Mouse (Mus musculus) kidney, postnatal 0 days (tissue): Measurements from ENCODE around the gene Il17rd. TPM values are rescaled to one million over a fixed set of nuclear protein-coding genes. Genes with fewer than 3 reads are reported as not detected.

ENCODE experiments used
- ATAC-seq: fragments of 200-750 bp; cut with Nextera tagmentation; replicated peaks from 2 replicates; pipeline ENCODE4 v1.8.0; 2017; ENCODE audit warnings: low read depth, moderate number of reproducible peaks, moderate TSS enrichment, moderate library complexity; ENCODE audit not compliant: low FRiP score
- DNase-seq: peaks from one replicate; pipeline ENCODE4 v3.0.0-alpha.2; 2016; ENCODE audit warnings: low spot score
- H3K27ac ChIP-seq: fragments of 300-500 bp; sonication (generic); 2 replicates; pipeline ENCODE4 v1.5.1; 2014; ENCODE audit warnings: mild to moderate bottlenecking
- H3K27me3 ChIP-seq: fragments of 300-500 bp; sonication (generic); 2 replicates; pipeline ENCODE4 v1.6.1; 2014; ENCODE audit warnings: low read length, mixed read lengths; ENCODE audit not compliant: insufficient read depth
- H3K36me3 ChIP-seq: fragments of 300-500 bp; sonication (generic); 2 replicates; pipeline ENCODE4 v1.6.1; 2014; ENCODE audit warnings: low read length, mixed read lengths; ENCODE audit not compliant: insufficient read depth
- H3K4me1 ChIP-seq: fragments of 300-500 bp; sonication (generic); replicated peaks from 2 replicates; pipeline ENCODE4 v1.6.1; 2014; ENCODE audit warnings: antibody characterized with exemption, low read length, mixed read lengths; ENCODE audit not compliant: insufficient read depth
- H3K4me2 ChIP-seq: fragments of 300-500 bp; sonication (generic); 2 replicates; pipeline ENCODE4 v1.6.1; 2014; ENCODE audit warnings: mild to moderate bottlenecking, low read length, moderate library complexity, mixed read lengths
- H3K4me3 ChIP-seq: fragments of 300-500 bp; sonication (generic); replicated peaks from 2 replicates; pipeline ENCODE4 v1.5.1; 2014; ENCODE audit warnings: low read depth, low read length
- H3K9ac ChIP-seq: fragments of 300-500 bp; sonication (generic); 2 replicates; pipeline ENCODE4 v1.6.1; 2014; ENCODE audit warnings: low read depth, low read length
- H3K9me3 ChIP-seq: fragments of 300-500 bp; sonication (generic); replicated peaks from 2 replicates; pipeline ENCODE4 v1.6.1; 2016; ENCODE audit warnings: low read length, inconsistent platforms, mixed read lengths
- CTCF ChIP-seq: IDR thresholded peaks from 2 replicates; pipeline ENCODE4 v1.5.1; 2016; ENCODE audit warnings: antibody characterized with exemption, low read depth, mild to moderate bottlenecking, moderate library complexity
- WGBS: fragments of 180-500 bp; shearing (Covaris S2); extraction: QIAGEN DNeasy Blood & Tissue Kit; methylation state at CpG from one replicate; pipeline ENCODE4 v1.1.7; 2014; 5-methylcytosine and 5-hydroxymethylcytosine counted together
- polyA plus RNA-seq: library from polyadenylated mRNA; unstranded; fragments of >200 nt; fragmentation: Nextera tagmentation; extraction: Ambion mirVana; gene quantifications from 2 replicates; pipeline ENCODE4 v1.2.1, GENCODE M21; 2015

Il17rd gene
- polyA plus RNA-seq, 1 experiment from 2014 or later: 3.9 TPM

DNA sequence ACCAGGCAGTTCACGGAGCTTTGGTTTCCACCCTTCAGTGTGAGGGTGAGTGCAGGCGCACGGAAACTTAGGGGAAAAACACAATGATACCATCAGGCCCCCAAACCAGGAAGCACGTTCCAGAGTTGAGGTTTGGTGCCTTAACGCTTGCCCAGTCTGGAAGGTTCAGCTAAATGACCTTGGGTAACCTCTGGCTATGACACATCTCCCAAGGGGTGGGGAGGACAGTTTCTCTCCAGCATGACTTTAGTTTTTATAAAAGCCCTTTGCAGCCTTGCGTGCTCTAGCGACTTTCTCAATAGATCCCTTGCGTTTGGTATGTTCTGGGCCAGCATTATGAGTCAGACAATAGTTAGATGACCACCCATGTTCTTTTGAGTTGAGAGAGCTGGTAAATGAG is 84.8 kb downstream of the Il17rd start:
- 28% methylated on average over 8 of the region's 8 CpGs for WGBS
- ATAC-seq (peak; percentile 17; the same call in 1 of the 2 replicates), DNase-seq (peak; percentile 27)
- no peaks in the 10 kb centered on the region for H3K27me3 ChIP-seq
- H3K9ac ChIP-seq: no peak overlapping the region
- no peaks in the 10 kb centered on the region for H3K9me3 ChIP-seq
- H3K4me2 ChIP-seq: no peak overlapping the region
- H3K4me3 ChIP-seq: no peak overlapping the region
- H3K4me1 ChIP-seq: 0 out of 2 replicates have a peak, but pooled peaks cover 2% of the 10 kb centered on the region
- no peak for TF ChIP-seq CTCF
- no peak overlapping the region for H3K27ac ChIP-seq
- no peaks in the 10 kb centered on the region for H3K36me3 ChIP-seq

DNA sequence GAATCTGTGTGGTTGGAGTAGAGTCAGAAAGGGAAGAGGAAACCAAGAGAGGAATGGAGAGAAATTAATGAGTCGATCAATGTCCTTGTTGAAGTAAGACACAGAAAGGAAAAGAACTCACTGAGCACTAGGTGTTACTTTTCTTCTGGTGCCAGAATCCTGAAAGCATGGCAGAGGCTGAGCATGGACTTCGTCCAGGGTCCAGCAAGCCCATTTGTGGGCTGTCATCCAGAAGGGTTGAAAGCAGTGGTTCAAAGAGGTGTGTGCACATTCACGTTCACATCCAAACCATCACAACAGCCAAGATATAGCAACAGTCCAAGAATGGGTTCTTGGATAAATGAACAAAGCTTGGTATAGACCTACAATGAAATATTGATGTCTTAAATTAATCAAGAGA is 91.3 kb downstream of the Il17rd start:
- H3K9me3 ChIP-seq: no peaks in the 10 kb centered on the region
- no peaks in the 10 kb centered on the region for H3K4me1 ChIP-seq
- 92% methylated on average over 3 of the region's 3 CpGs for WGBS
- H3K4me3 ChIP-seq: no peak overlapping the region
- no peak for DNase-seq
- no peak for ATAC-seq
- H3K27ac ChIP-seq: no peak overlapping the region
- no peak overlapping the region for H3K9ac ChIP-seq
- no peaks in the 10 kb centered on the region for H3K36me3 ChIP-seq
- H3K4me2 ChIP-seq: no peak overlapping the region
- TF ChIP-seq CTCF: no peak
- H3K27me3 ChIP-seq: no peaks in the 10 kb centered on the region

DNA sequence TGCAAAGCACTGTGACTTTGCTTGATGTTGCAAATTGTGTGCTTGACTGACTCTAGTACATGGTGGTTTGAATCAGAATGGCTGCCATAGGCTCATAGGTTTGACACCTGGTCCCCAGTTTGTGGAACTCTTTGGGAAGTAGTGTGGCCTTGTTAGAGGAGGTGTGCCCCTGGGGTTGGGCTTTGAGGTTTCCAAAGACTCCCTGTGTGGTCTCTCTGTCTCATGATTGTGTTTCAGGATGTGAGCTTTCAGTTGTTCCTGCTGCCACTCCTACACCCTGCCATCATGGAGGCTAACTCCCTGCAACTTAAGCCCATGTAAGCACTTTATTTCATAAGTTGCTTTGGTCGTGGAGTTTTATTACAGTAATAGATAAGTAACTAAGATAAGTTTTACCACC is 91.9 kb downstream of the Il17rd start:
- WGBS: 24% methylated on average over 1 of the region's 1 CpGs

DNA sequence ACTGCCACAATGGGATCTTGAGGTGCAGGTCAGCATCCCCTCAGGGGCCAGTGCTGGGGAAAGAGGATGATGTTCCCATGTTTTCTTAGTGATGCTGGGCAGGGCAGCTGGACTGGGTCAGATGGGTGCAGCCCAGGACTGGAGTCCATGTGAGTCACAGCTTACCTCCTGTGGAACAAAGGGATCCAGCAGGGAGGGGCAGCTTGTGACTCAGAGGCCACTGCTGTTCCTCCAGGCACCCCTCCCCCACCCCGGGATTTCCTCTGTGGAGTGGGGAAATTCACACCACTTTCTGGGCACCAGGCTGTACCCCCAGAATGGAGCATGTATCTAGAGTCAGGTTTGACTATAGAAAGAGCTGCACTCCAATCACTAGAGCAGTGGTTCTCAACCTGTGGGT is 92.8 kb downstream of the Il17rd start:
- 62% methylated on average over 1 of the region's 1 CpGs for WGBS
- Histone ChIP-seq H3K4me2 (no peak overlapping the region), H3K9me3 (no peaks in the 10 kb centered on the region), H3K27ac (no peak overlapping the region), H3K27me3 (no peaks in the 10 kb centered on the region), H3K9ac (no peak overlapping the region), H3K4me3 (no peak overlapping the region), H3K4me1 (no peaks in the 10 kb centered on the region), H3K36me3 (no peaks in the 10 kb centered on the region)
- ATAC-seq (no peak), DNase-seq (no peak)
- no peak for TF ChIP-seq CTCF

More for the DNA sequence above, 91.9 kb downstream of the Il17rd start:
- ATAC-seq (no peak), DNase-seq (no peak)
- TF ChIP-seq CTCF: no peak
- H3K36me3 ChIP-seq: no peaks in the 10 kb centered on the region
- H3K27ac ChIP-seq: no peak overlapping the region
- no peak overlapping the region for H3K9ac ChIP-seq
- no peaks in the 10 kb centered on the region for H3K9me3 ChIP-seq
- H3K4me1 ChIP-seq: no peaks in the 10 kb centered on the region
- no peaks in the 10 kb centered on the region for H3K27me3 ChIP-seq
- no peak overlapping the region for H3K4me2 ChIP-seq
- no peak overlapping the region for H3K4me3 ChIP-seq

DNA sequence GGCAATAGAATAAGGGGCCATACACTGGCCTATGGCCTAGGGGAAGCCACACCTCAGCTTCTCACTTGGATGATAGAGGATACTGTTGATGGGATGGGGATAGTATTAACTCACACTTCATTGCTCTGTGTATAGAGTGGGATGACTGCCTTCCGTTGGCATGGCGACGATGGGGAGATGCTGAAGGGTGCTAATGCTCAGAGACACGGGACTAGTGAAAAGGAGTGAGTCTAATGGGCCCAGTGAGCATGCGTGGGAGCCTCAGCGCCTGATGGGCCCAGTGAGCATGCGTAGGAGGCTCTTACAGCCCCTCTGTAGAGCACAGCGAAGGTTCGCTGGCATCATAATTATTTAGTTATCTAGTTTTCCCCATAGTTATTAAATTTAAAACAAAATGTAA is 100.2 kb downstream of the Il17rd start:
- no peak overlapping the region for H3K9ac ChIP-seq
- H3K4me2 ChIP-seq: no peak overlapping the region
- no peaks in the 10 kb centered on the region for H3K9me3 ChIP-seq
- H3K4me3 ChIP-seq: no peak overlapping the region
- H3K27ac ChIP-seq: no peak overlapping the region
- no peaks in the 10 kb centered on the region for H3K27me3 ChIP-seq
- ATAC-seq (0 out of 2 replicates have a peak, but pooled peaks have one; percentile 25), DNase-seq (peak; percentile 51)
- WGBS: 64% methylated on average over 9 of the region's 9 CpGs
- no peak for TF ChIP-seq CTCF
- H3K4me1 ChIP-seq: no peaks in the 10 kb centered on the region
- no peaks in the 10 kb centered on the region for H3K36me3 ChIP-seq

DNA sequence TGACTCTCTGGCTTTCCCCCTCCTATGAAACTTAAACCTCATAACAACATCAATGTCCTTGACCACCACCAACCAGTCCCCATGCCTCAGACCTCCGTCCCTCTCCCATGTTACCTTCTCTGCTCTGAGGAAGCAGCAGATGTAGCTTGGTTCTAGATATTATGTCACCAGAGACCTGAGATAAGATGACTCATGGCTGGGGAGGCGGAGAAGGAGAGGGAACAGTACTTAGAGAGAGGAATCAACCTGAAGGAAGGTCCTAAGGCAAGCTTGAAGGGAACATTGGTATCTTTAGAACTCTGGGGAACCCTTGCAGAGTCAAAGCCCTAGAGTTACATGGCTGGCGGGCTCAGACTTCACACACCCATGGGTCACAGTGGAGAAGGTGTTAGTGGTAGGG is 101.2 kb downstream of the Il17rd start:
- no peak for TF ChIP-seq CTCF

DNA sequence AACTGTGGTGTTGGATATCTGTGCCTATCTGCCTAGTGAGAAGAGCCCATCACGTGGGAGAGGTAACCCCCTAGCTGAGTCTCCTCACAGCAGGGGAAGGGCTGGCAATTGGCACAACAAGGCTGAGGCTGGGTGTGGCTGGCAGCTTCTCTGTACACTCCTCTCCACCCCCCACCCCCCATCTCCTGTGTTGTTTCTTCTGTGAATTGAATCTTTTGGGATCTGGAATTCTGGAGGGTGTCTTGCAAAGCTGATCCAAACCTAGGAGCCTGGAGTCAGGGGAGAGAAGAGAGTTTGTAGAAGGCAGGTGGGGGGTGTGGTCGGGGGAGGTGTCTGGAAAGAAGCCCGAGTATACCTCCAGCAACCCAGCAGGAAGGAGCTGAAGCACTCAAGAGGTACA is 102.7 kb downstream of the Il17rd start:
- Histone ChIP-seq H3K4me2 (no peak overlapping the region), H3K4me3 (no peak overlapping the region), H3K9me3 (no peaks in the 10 kb centered on the region), H3K9ac (no peak overlapping the region), H3K27me3 (no peaks in the 10 kb centered on the region), H3K27ac (no peak overlapping the region), H3K4me1 (peaks cover 9% of the 10 kb centered on the region; the same call in 1 of the 2 replicates), H3K36me3 (no peaks in the 10 kb centered on the region)
- DNase-seq (no peak), ATAC-seq (no peak)
- WGBS: 33% methylated on average over 3 of the region's 3 CpGs
- TF ChIP-seq CTCF: no peak

More for the DNA sequence above, 101.2 kb downstream of the Il17rd start:
- no peak overlapping the region for H3K27ac ChIP-seq
- no peaks in the 10 kb centered on the region for H3K4me1 ChIP-seq
- no peaks in the 10 kb centered on the region for H3K9me3 ChIP-seq
- no peaks in the 10 kb centered on the region for H3K36me3 ChIP-seq
- 83% methylated on average over 3 of the region's 3 CpGs for WGBS
- DNase-seq: no peak
- no peak overlapping the region for H3K9ac ChIP-seq
- no peak for ATAC-seq
- no peak overlapping the region for H3K4me3 ChIP-seq
- H3K4me2 ChIP-seq: no peak overlapping the region
- H3K27me3 ChIP-seq: no peaks in the 10 kb centered on the region
